Mouse (Mus musculus): ENCODE data around the gene Mttp. TPM values are rescaled to one million over a fixed set of nuclear protein-coding genes. Genes with fewer than 3 reads are reported as not detected.

Mttp gene
- total and polyA plus RNA-seq, 3 experiments, result 2.5 to 4.4 TPM; not detected in 1

GRCm38 (mm10) chr3:138185995-138186930 is 41.5 kb upstream of the Mttp start:
- no peak overlapping the region for H3K27ac ChIP-seq (ENCODE audit: control insufficient read depth, low read depth, low read length)
- H3K79me2 ChIP-seq (ENCODE audit: control insufficient read depth, insufficient read depth, low read length, poor library complexity), result no peaks in the 10 kb centered on the region
- peaks cover 0 to 2% of the 10 kb centered on the region in 2 experiments; a peak in 2 of 4 replicates for H3K27me3 ChIP-seq (ENCODE audit: control insufficient read depth in 1 of 2, insufficient read depth in 2 of 2, low read length in 2 of 2)
- no peak for DNase-seq (ENCODE audit: low read depth, low spot score)
- no peaks in the 10 kb centered on the region for H3K4me1 ChIP-seq (ENCODE audit: control insufficient read depth in 1 of 2, insufficient read depth in 2 of 2, low read length in 2 of 2)
- TF ChIP-seq CHD1 (IDR thresholded peaks at IDR 0.05; ENCODE audit: low read depth, low read length), result no peak
- TF ChIP-seq USF1 (IDR thresholded peaks at IDR 0.05; ENCODE audit: low read depth, low read length), result no peak
- TF ChIP-seq ZKSCAN1 (IDR thresholded peaks at IDR 0.05; ENCODE audit: low read depth, low read length), result no peak
- no peak for TF ChIP-seq MYC (IDR thresholded peaks at IDR 0.05; ENCODE audit: low read depth, low read length)
- no peak for TF ChIP-seq MYB (IDR thresholded peaks at IDR 0.05; ENCODE audit: low read depth, low read length)
- no peak overlapping the region for H3K9ac ChIP-seq (ENCODE audit: control insufficient read depth, low read depth, low read length, poor library complexity, severe bottlenecking)
- no peaks in the 10 kb centered on the region for H3K36me3 ChIP-seq (ENCODE audit: control insufficient read depth in 1 of 2, insufficient read depth in 2 of 2, low read length in 2 of 2)
- H3K9me3 ChIP-seq (replicated peaks; ENCODE audit: insufficient read depth, low read length), result no peaks in the 10 kb centered on the region
- no peak overlapping the region for H3K4me3 ChIP-seq (ENCODE audit: control insufficient read depth in 1 of 2, insufficient read depth in 1 of 2, low read depth in 2 of 2, low read length in 2 of 2)

DNA sequence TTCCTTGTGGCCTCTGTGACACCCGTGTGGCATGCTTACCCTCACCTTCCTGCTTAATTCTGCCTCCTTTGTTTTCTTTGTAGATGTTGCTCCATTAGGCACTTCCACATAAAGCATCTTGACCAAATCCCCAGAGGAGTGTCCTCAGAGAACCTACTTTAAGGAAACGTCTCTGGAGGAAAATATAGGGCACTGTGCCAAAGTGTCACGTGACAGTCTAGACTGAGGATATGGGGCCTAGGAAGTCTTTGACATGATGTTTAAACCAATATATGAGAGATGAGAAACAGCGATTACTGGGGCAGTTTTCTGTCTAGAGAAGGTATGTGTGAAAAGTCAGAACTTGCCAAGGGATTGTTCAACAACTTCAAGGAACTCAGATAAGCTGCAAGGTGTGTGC is 40.5 kb upstream of the Mttp start:
- H3K4me1 ChIP-seq (ENCODE audit: control insufficient read depth in 1 of 2, insufficient read depth in 2 of 2, low read length in 2 of 2), result no peaks in the 10 kb centered on the region
- TF ChIP-seq USF1 (IDR thresholded peaks at IDR 0.05; ENCODE audit: low read depth, low read length), result peak; percentile 72
- TF ChIP-seq TAL1 (IDR thresholded peaks at IDR 0.05; ENCODE audit: low read length), result no peak
- TF ChIP-seq BHLHE40 (IDR thresholded peaks at IDR 0.05; ENCODE audit: borderline replicate concordance, low read depth, low read length), result 0 out of 2 replicates have a peak, but pooled peaks have one; percentile 18
- H3K27me3 ChIP-seq (ENCODE audit: control insufficient read depth in 1 of 2, insufficient read depth in 2 of 2, low read length in 2 of 2), result peaks cover 2 to 3% of the 10 kb centered on the region in 2 experiments; a peak in 2 of 4 replicates

GRCm38 (mm10) chr3:138183371-138183770 is 38.6 kb upstream of the Mttp start:
- Histone ChIP-seq H3K27ac (ENCODE audit: control insufficient read depth, low read depth, low read length) (no peak overlapping the region), H3K4me1 (ENCODE audit: control insufficient read depth in 1 of 2, insufficient read depth in 2 of 2, low read length in 2 of 2) (no peaks in the 10 kb centered on the region), H3K9me3 (replicated peaks; ENCODE audit: insufficient read depth, low read length) (no peaks in the 10 kb centered on the region), H3K36me3 (ENCODE audit: control insufficient read depth in 1 of 2, insufficient read depth in 2 of 2, low read length in 2 of 2) (no peaks in the 10 kb centered on the region), H3K9ac (ENCODE audit: control insufficient read depth, low read depth, low read length, poor library complexity, severe bottlenecking) (no peak overlapping the region), H3K79me2 (ENCODE audit: control insufficient read depth, insufficient read depth, low read length, poor library complexity) (no peaks in the 10 kb centered on the region), H3K4me3 (ENCODE audit: control insufficient read depth in 1 of 2, insufficient read depth in 1 of 2, low read depth in 2 of 2, low read length in 2 of 2) (no peak overlapping the region), H3K27me3 (ENCODE audit: control insufficient read depth in 1 of 2, insufficient read depth in 2 of 2, low read length in 2 of 2) (peaks cover 3 to 5% of the 10 kb centered on the region in 2 experiments; a peak in 3 of 4 replicates)
- DNase-seq (ENCODE audit: low read depth, low spot score), result no peak
- TF ChIP-seq RAD21 (IDR thresholded peaks at IDR 0.05; ENCODE audit: low read depth, low read length) (no peak), RCOR1 (IDR thresholded peaks at IDR 0.05; ENCODE audit: low read depth, low read length) (no peak), MXI1 (IDR thresholded peaks at IDR 0.05; ENCODE audit: low read depth, low read length) (no peak), BHLHE40 (IDR thresholded peaks at IDR 0.05; ENCODE audit: borderline replicate concordance, low read depth, low read length) (no peak), UBTF (IDR thresholded peaks at IDR 0.05; ENCODE audit: borderline replicate concordance, insufficient read depth, low read depth, low read length) (no peak), EP300 (IDR thresholded peaks at IDR 0.05; ENCODE audit: low read depth in 1 of 2, low read length in 2 of 2) (no peak), MYB (IDR thresholded peaks at IDR 0.05; ENCODE audit: low read depth, low read length) (no peak), CTCF (IDR thresholded peaks at IDR 0.05 in 2 of 3, conservative IDR thresholded peaks at IDR 0.05 in 1 of 3; ENCODE audit: control insufficient read depth in 1 of 3, insufficient read depth in 1 of 3, low read depth in 2 of 3, low read length in 3 of 3, poor library complexity in 1 of 3, severe bottlenecking in 1 of 3) (no peak), USF2 (IDR thresholded peaks at IDR 0.05; ENCODE audit: borderline replicate concordance in 1 of 2, insufficient read depth in 1 of 2, low read depth in 1 of 2, low read length in 2 of 2) (no peak), ZC3H11A (IDR thresholded peaks at IDR 0.05; ENCODE audit: low read depth, low read length) (no peak), USF1 (IDR thresholded peaks at IDR 0.05; ENCODE audit: low read depth, low read length) (no peak), POLR2AphosphoS2 (IDR thresholded peaks at IDR 0.05; ENCODE audit: low read length) (no peak), NELFE (IDR thresholded peaks at IDR 0.05; ENCODE audit: low read depth, low read length) (no peak), MAZ (IDR thresholded peaks at IDR 0.05; ENCODE audit: low read depth, low read length) (no peak)

More for the DNA sequence above, 40.5 kb upstream of the Mttp start:
- peak; percentile 17 for DNase-seq (ENCODE audit: low read depth, low spot score)
- no peaks in the 10 kb centered on the region for H3K36me3 ChIP-seq (ENCODE audit: control insufficient read depth in 1 of 2, insufficient read depth in 2 of 2, low read length in 2 of 2)
- no peak overlapping the region for H3K4me3 ChIP-seq (ENCODE audit: control insufficient read depth in 1 of 2, insufficient read depth in 1 of 2, low read depth in 2 of 2, low read length in 2 of 2)
- H3K79me2 ChIP-seq (ENCODE audit: control insufficient read depth, insufficient read depth, low read length, poor library complexity), result no peaks in the 10 kb centered on the region
- H3K9me3 ChIP-seq (replicated peaks; ENCODE audit: insufficient read depth, low read length), result no peaks in the 10 kb centered on the region
- no peak overlapping the region for H3K9ac ChIP-seq (ENCODE audit: control insufficient read depth, low read depth, low read length, poor library complexity, severe bottlenecking)
- H3K27ac ChIP-seq (ENCODE audit: control insufficient read depth, low read depth, low read length), result no peak overlapping the region

Measured in MEL (cell line).